Mouse (Mus musculus) thymus, postnatal 4 days (tissue): ENCODE measurements at regions not wholly inside any gene's neighbourhood (a gene's known extent, or its start where the extent isn't known, plus 50 kb on each side); places are given as distances from the start of the nearest gene placed in this dataset.
A peak's percentile ranks its signal among the peaks of the same experiment; 100 is the strongest.

Source experiments
- DNase-seq: peaks from one replicate; pipeline ENCODE4 v3.0.0; 2021

DNA sequence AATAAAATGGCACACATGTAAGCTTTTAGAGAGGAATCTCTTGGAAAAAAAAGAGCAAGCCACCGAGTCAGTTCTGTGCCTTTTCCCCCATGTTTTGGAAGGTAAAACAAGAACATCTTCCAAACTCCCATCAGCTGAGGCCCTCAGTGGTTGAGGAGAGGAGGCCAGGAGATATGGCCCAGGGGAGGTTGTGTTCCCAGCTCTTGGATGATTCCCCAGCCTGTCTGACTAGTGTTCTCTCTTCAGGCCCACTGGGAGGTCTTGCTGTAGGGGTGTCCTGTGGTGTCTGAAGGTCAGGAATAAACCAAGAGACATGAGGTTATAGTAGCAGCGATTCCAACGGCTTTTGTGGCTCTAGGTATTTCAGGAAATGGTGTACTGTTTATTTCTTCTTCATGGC is 643.2 kb downstream of the Rnf144a start:
- DNase-seq: no peak

GRCm38 (mm10) chr12:25768644-25769043 is 646.4 kb downstream of the Rnf144a start:
- no peak for DNase-seq

DNA sequence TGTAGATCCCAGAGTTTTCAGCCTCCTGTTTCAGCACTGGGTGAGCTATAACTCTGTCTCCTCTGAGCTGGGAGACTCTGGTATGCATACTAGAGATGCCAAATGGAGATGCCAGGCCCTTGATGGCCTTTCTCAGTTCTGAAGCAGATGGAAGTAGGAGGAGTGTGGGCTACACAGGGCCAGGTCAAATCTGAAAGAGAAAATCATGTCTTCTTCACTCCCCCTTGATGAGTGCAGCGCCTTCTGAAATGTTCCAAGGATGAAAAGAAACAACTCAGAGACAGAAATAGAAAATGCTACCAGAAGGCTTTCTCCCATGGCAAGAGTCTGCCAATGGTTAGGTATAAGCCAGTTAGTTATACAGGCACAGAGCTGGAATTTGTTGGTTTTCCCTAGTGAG is 652.0 kb downstream of the Rnf144a start:
- no peak for DNase-seq

GRCm38 (mm10) chr12:25757014-25757413 is 658.0 kb downstream of the Rnf144a start:
- DNase-seq: no peak

- DNase-seq: no peak
Measured at GRCm38 (mm10) chr12:25733801-25734200, 636.9 kb upstream of the Id2 start.

DNA sequence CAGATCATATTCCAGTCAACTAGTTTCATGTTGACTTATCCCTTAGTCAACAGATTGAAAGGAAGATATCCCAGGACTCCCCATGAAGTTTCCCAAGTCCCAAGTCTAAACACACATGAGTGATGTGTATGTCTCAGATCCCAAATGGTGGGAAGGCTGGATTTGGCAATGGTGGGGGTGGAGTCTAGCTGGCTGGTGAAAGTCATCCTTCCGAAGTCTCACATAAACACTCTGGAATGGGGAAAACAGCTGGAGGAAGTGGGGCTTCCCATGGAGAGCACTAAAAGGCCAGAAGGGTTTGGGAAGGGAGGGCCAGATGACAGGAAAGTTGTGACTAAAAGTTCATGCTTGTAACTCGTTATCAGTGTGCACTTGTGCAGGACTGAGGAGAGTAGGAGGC is 628.8 kb upstream of the Id2 start:
- no peak for DNase-seq

DNA sequence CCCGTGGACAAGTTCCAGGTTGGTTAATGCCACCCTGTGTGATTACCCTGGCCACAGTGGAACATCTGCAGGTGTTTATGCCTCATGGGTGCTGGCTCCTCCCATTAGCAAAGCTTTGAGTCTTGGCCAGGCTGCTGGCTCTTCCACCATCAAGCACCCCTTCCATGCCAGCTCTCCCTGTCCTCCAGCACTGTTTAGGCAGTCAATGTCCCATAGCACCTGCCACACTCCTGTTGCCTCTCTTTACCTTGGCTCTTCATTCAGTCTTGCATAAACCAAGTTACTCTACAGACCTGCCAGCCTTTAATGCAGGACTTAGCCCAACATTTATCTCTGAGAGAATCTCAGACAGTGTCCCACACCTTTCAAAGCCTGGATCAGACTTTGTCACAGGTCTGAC is 614.2 kb upstream of the Id2 start:
- DNase-seq: no peak

DNA sequence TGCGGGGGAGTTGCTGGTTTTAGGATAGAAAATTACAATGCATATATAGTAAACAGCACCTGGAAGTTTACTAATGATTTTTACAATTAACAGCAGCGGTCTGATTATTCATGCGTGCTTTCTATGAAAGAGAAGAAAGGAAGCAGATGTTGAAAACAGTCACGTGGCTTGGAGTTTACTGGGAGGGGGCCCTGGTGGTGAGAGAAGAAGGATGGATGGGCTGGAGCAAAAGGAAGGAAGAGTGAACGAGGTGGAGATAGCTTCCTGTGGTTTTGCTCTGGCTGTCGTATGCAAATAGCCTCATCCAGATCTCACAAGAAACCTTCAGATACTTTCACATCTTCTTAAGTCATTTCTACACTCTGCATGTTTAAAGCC is 606.1 kb upstream of the Id2 start:
- DNase-seq: no peak

DNA sequence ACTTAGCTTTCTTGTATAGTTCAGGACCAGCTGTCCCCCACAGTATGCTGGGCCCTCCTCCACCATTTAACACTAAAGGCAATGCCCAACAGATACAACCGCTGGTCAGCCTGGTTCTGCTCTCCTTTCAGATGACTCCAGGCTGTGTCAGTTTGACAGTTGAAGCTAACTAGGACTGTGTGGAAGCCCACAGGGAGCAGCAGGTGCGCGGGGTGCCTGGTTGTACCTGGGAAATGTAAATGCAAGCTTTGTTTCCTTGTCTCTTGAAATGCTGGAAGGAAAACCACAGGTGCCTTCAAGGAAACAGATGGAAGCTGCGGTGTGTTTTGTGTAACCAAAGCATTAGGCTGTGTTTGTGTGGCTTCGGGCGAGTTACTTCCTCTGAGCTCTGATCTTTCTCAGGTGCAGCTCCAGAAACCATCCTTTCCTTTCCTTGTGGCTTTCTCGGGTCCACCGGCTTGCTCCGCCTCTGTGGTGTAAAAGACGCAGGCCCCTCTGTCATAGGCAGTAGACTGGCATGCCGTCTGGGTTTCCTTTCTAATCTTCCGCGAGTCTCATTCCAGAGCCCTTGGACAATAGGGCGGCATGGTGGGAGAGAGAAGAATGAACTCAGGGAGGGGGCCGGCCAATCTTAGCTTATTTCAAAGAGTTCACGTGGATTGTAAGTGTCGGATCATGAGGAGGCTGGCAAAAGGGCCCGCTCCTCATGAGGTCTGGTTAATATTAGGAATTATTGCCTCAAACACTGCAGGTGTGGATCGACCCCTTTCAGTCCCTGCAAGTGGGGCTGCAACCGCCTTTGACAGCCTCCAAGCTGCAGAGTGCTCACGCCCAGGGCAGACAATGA is 605.5 kb upstream of the Id2 start:
- peak; percentile 31 for DNase-seq

DNA sequence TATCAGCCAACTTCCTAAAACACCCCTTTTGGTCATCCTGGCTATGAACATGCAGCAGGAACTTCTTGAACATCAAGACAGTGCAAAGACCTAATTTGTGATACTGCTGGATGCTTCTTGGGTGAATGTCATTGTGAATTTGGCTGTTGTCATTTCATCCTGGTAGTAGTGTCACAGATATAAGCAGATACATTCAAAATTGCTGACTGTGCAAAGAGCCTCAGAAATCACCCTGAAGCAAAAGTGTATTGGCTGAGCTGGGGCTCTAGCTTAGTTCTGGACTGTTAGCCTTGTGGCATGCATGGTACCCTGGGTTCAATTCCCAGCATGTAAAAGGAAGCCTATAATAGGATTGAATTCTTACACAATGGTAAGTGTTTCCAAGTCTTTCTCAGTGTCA is 590.1 kb upstream of the Id2 start:
- DNase-seq: no peak

DNA sequence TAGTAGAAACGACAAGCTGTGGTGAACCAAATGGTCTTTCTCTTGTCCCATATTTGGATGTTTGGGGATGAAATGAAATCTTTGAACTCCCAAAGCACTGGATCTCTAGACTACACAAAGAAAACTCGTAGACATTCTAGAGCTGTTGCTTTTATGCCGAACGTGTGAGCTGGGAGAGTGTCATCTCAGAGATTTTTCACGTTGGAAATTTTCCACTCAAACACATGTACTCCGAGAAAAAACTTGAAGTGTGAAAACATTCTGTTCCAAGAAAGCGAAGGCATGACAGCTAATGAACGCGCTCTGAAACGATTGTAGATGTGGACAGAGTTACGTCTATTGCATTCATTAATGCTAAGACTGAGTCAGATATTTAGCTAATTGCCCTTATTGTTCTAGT is 579.7 kb upstream of the Id2 start:
- DNase-seq: no peak

GRCm38 (mm10) chr12:25668336-25668735 is 571.4 kb upstream of the Id2 start:
- no peak for DNase-seq

GRCm38 (mm10) chr12:25654456-25654855 is 557.5 kb upstream of the Id2 start:
- DNase-seq: no peak

DNA sequence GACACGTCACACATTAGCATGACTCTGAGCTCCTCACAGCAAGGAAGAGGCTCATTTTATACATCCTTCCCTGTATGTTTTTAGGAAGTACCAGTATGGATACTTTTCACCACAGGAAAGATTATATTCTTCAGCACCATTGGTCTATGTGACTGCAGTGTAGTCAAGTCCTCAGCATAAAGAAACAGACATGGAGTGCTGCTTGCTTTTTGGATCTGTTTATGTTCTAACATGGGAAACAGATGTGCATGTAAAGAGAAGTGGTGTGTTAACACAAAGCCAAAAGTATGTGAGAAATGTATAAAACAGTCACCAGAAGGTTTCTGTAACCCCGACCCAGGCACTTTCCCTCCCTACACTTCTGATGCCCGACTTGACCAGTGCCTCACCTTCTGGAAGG is 553.3 kb upstream of the Id2 start:
- no peak for DNase-seq

- DNase-seq: no peak
Measured at GRCm38 (mm10) chr12:25628081-25628480, 531.1 kb upstream of the Id2 start.

- no peak for DNase-seq
Measured at GRCm38 (mm10) chr12:25625858-25626257, 528.9 kb upstream of the Id2 start.

DNA sequence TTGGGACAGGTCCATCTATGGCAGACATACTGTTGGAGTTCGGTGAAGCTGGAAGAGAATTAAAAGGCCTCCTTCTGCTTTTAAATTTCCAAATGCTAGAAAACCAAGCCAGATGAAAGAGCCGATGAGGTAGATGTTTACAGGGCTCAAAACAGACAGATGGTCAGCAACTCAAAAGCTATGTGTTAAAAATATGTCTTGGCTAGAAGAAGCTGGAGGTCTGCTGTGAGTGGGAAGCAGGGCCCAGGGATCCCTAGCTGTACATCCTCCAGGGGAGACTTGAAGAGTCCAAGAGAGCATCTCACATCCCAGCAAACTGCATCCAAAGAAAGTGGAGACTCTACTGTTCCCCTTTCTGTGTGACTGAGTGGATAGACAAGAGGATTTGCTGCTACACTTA is 526.5 kb upstream of the Id2 start:
- no peak for DNase-seq

- DNase-seq: no peak
Measured at GRCm38 (mm10) chr12:25621142-25621541, 524.2 kb upstream of the Id2 start.

DNA sequence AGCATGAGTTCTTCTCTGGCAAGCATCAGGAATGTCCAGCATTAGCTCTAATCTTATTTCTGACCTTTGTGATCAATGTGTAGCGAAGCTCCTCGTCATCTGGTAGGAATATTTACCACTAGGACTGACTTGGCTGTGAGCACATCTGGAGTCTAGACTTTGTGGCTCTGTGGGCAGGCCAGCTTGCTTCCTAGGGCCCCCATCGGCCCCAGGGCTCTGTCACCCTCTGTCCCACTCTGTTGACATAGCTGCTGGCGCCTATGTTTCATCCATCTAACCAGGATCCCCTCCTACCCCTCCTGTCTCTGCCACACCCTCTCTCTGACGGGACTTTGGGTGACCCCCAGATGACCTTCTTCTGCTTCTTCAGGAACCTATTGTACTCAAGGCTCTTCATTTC is 520.6 kb upstream of the Id2 start:
- DNase-seq: no peak

DNA sequence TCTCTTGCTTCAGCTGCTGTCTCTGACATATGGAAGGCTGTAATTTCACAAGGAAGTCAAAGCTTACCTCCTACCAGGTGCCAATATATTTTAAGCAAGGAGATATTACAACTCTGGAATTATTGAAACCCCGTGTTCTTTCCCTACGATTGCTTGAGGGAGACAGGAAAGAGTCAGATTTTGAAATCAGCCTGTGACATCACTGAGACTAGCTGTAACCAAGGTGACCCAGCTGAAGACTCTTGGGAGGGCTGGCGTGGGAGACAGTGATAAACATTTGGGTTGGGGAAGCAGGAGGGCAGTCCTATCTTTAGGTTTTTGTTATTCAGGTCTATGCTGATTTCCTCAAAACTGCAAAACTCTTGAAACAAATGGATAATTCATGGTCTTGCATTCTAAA is 518.4 kb upstream of the Id2 start:
- DNase-seq: no peak

DNA sequence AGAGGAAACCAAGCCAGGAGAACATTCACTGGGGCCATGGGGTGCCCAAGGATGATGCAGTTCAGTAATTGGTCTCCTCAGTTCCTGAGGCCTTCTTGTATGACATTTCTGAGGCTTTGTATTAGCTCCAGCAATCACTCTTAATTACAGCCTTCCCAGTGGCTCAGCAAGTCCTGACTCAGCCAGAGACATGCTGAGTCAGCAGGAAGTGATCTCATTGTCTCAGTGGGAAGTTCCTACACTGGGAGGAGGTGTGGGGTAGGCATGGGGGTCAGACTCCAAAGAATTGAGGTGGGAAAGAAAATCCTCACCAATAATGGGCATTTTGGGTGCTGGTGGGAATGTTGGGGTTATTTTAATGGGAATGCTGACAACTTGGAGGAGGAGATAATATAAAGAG is 516.5 kb upstream of the Id2 start:
- no peak for DNase-seq

DNA sequence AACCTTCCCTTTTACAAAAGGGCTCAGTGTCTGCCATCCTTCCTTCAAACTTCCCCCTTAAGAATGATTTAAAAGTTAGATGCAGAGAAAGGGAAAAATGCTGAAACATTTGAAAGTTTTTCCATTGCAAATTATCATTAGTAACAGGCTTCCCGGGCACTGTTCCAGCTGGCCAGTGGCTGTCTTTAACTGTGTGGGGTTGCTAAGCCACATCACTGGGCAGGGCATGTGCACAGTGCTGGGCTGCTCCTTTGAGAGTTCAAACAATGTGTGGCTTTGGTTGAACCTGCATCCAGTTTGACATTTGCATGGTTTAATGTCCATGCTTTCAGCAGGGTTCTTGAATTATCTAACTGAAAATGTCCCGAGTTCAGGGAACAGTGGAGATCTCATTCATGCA is 512.1 kb upstream of the Id2 start:
- DNase-seq: no peak

GRCm38 (mm10) chr12:25605396-25605795 is 508.5 kb upstream of the Id2 start:
- DNase-seq: no peak

DNA sequence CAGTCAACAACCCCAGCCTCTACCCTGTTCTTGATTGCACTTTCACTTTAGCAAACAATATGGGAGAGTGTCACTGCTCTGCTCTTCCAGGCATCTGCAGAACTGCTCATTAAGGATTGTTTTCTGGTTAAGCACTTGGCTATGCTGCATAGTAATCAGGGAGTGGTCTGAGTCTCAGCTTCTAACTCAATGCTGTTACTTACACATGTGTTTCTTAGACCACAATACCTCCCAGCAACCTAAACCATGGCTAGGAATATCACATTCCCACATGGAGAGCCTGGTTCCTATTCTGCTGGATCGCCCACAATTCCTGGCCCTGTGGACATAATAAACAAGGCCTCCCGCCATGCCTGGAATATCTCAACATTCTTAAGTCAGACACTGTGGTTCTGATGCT is 493.3 kb upstream of the Id2 start:
- DNase-seq: no peak

DNA sequence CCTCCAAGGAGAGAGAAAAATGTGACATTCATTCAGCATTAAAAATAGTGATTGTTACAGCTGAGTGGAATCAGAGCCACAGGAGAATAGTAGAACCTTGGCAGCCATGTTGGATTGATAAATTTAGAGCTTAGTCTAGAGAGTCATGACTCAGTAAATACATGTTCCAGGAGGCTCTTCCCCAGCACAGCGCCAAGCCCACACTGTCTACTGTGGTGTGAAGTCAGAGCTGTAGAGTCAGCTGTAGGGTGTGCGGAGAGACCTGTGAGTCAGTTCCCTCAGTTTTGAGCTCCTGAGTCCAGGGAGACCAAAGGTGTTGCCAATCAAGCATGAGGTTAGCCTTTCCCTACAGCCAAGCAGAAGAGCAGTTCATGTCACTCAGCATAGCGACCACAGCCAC is 488.8 kb upstream of the Id2 start:
- no peak for DNase-seq
